Mouse (Mus musculus): ENCODE data around the gene Kcnj9. TPM values are rescaled to one million over a fixed set of nuclear protein-coding genes. Genes with fewer than 3 reads are reported as not detected.

The Kcnj9 gene
- polyA plus RNA-seq, 1 experiment from 2014 or later: 2.1 TPM

DNA sequence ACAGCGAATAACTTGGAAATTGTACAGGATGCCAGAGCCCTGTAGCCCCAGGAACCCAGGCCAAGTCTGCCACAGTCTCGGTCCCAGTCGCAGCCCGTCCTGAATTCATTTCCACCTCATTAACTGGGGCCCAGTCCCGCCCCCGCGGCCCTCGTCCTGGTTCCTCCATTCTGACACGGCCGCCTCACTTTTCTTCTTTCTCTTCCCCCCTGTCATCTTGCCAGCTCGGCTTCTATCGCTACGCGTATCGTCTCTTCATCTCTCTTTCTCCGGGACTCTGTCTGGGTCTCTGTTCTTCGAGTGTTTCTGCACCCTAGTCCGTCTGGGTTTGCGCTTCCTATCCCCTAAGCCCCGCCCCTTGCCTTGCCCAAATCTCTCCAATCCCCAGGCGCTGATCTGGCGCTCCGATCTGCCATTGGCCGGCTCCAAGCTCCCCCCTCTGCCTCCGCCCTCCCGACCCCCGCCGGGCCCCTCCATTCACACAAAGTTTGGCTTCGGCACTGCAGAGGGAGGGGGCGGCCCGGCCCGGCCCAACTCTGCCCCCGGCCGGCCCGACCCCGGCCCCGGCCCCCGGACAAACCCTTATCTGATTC lies 11.7 kb upstream of the Kcnj9 start, which contains the start of gene Kcnj10:
Kcnj10 (plus strand) TSS at position 482 of the 593 bp plus-strand sequence.
- Histone ChIP-seq H3K4me1 (replicated peaks; ENCODE audit: control insufficient read depth, insufficient read depth, low read length) (no peaks in the 10 kb centered on the region; the same call in 1 of the 2 replicates), H3K36me3 (replicated peaks; ENCODE audit: control insufficient read depth, insufficient read depth) (no peaks in the 10 kb centered on the region), H3K27ac (peak within 1 kb of the TSS; percentile 47; the same call in 1 of the 2 replicates), H3K4me3 (replicated peaks; ENCODE audit: low read length) (peak within 1 kb of the TSS; percentile 34), H3K27me3 (ENCODE audit: control insufficient read depth, insufficient read depth, low read length) (no peaks in the 10 kb centered on the region), H3K4me2 (replicated peaks) (peak within 1 kb of the TSS; percentile 65), H3K9me3 (ENCODE audit: control insufficient read depth, low read length) (no peaks in the 10 kb centered on the region), H3K9ac (peak within 1 kb of the TSS; percentile 16; the same call in 1 of the 2 replicates)
- 2% methylated on average over 37 of the region's 38 CpGs for WGBS
- ATAC-seq (ENCODE audit: low FRiP score) (peak; percentile 91), DNase-seq (ENCODE audit: low spot score) (peak; percentile 78)

GRCm38 (mm10) chr1:172337411-172338185 lies 8.5 kb upstream of the Kcnj9 start:
- Histone ChIP-seq H3K9ac (no peak overlapping the region), H3K36me3 (replicated peaks; ENCODE audit: control insufficient read depth, insufficient read depth) (no peaks in the 10 kb centered on the region), H3K4me2 (replicated peaks) (no peak overlapping the region), H3K27ac (no peak overlapping the region), H3K9me3 (ENCODE audit: control insufficient read depth, low read length) (no peaks in the 10 kb centered on the region), H3K4me1 (replicated peaks; ENCODE audit: control insufficient read depth, insufficient read depth, low read length) (no peaks in the 10 kb centered on the region; the same call in 1 of the 2 replicates), H3K4me3 (replicated peaks; ENCODE audit: low read length) (no peak overlapping the region), H3K27me3 (ENCODE audit: control insufficient read depth, insufficient read depth, low read length) (no peaks in the 10 kb centered on the region)
- ATAC-seq (ENCODE audit: low FRiP score): no peak
- WGBS: 29% methylated on average over 2 of the region's 2 CpGs
- no peak for DNase-seq (ENCODE audit: low spot score)

DNA sequence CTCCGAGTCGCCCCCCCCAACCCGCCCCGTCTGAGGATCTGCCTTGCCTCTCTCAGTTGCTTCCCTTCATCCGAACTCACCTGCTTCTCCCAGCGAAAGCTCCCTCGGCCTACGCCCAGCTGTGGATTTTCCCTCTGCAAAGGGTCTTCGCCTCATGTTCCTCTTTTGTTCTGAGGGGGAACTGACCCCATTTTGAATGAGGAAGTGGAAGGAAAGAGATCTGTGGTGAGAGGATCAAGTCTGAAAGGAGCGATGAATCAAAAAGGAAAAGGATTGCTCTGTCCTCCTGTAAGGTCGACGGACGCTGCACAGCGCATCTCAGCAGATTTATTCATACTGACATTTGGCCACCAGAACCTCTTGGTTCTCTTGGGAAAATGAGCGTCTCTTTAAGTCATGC lies 6.7 kb upstream of the Kcnj9 start:
- no peak for ATAC-seq (ENCODE audit: low FRiP score)
- Histone ChIP-seq H3K4me2 (replicated peaks) (no peak overlapping the region), H3K4me3 (replicated peaks; ENCODE audit: low read length) (no peak overlapping the region), H3K4me1 (replicated peaks; ENCODE audit: control insufficient read depth, insufficient read depth, low read length) (no peaks in the 10 kb centered on the region; the same call in 1 of the 2 replicates), H3K27me3 (ENCODE audit: control insufficient read depth, insufficient read depth, low read length) (no peaks in the 10 kb centered on the region), H3K36me3 (replicated peaks; ENCODE audit: control insufficient read depth, insufficient read depth) (no peaks in the 10 kb centered on the region), H3K27ac (no peak overlapping the region), H3K9me3 (ENCODE audit: control insufficient read depth, low read length) (no peaks in the 10 kb centered on the region), H3K9ac (no peak overlapping the region)
- no peak for DNase-seq (ENCODE audit: low spot score)
- 77% methylated on average over 15 of the region's 15 CpGs for WGBS

DNA sequence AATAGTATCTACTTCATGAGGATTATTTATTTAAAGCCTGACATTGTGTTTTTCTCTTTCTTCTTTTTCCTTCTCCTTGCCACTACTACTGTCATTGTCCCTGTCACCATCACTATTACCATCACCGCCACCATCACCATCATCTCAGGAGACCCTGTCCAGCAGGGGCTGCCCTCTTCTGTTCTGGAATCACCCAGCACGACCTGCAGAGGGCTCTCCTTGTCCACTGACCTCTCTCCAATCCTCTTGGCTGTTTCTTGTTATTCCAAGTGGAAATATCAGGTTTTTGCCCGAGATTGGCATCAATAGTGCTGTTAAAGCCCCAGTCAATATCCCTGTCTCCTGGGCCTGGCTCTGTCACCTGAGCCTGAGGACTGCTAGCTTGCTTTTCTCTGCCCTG lies 4.4 kb upstream of the Kcnj9 start:
- H3K9ac ChIP-seq: no peak overlapping the region
- H3K27me3 ChIP-seq (ENCODE audit: control insufficient read depth, insufficient read depth, low read length): no peaks in the 10 kb centered on the region
- 22% methylated on average over 3 of the region's 3 CpGs for WGBS
- H3K36me3 ChIP-seq (replicated peaks; ENCODE audit: control insufficient read depth, insufficient read depth): no peaks in the 10 kb centered on the region
- peaks cover 7% of the 10 kb centered on the region for H3K4me1 ChIP-seq (replicated peaks; ENCODE audit: control insufficient read depth, insufficient read depth, low read length)
- H3K27ac ChIP-seq: no peak overlapping the region
- no peak overlapping the region for H3K4me2 ChIP-seq (replicated peaks)
- H3K9me3 ChIP-seq (ENCODE audit: control insufficient read depth, low read length): no peaks in the 10 kb centered on the region
- no peak for ATAC-seq (ENCODE audit: low FRiP score)
- no peak overlapping the region for H3K4me3 ChIP-seq (replicated peaks; ENCODE audit: low read length)
- DNase-seq (ENCODE audit: low spot score): no peak

DNA sequence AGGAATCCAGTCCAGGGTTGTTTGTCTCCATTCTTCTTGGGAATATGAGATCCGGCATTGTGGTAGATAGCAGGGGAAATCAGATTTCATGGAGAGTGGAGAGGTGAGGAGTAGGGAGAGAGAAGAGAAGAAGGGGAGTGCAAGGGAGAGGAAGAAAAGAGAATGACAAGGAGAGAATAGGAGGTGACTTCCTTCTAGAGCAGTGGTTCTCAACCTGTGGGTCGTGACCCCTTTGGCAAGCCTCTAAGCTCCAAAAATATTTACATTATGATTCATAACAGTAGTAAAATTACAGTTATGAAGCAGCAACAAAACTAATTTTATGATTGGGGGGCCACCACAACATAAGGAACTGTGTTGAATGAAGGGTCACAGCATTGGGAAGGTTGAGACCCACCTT lies 3.8 kb upstream of the Kcnj9 start:
- WGBS: 89% methylated on average over 2 of the region's 2 CpGs
- Histone ChIP-seq H3K4me2 (replicated peaks) (no peak overlapping the region), H3K36me3 (replicated peaks; ENCODE audit: control insufficient read depth, insufficient read depth) (no peaks in the 10 kb centered on the region), H3K9me3 (ENCODE audit: control insufficient read depth, low read length) (no peaks in the 10 kb centered on the region), H3K4me3 (replicated peaks; ENCODE audit: low read length) (no peak overlapping the region), H3K4me1 (replicated peaks; ENCODE audit: control insufficient read depth, insufficient read depth, low read length) (peaks cover 7% of the 10 kb centered on the region), H3K27me3 (ENCODE audit: control insufficient read depth, insufficient read depth, low read length) (no peaks in the 10 kb centered on the region), H3K9ac (no peak overlapping the region), H3K27ac (no peak overlapping the region)
- no peak for ATAC-seq (ENCODE audit: low FRiP score)
- DNase-seq (ENCODE audit: low spot score): no peak

DNA sequence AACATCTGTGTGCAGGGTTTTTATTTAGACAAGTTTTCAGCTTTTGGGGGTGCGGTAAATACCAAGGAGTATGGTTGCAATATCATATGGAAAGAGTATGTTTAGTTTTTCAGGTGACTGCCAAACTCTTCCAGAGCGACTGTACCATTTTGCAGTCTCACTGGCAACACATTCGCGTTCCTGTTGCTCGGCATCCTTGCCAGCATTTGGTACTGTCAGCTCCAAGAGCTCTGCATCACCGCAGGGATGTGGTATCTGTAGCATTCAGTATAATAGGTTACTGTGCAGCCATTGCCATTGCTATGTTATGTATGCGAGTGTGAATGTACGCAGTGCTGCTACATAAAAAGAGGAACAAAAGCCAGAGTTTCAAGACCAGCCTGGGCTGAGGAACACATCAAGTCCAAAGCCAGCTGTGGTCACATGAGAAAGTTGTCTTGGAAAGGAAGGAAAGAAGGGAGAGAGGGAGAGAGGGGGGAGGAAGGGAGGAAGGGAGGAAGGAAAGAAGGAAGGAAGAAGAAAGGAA lies 2.4 kb upstream of the Kcnj9 start:
- DNase-seq (ENCODE audit: low spot score) (no peak), ATAC-seq (ENCODE audit: low FRiP score) (no peak)
- no peaks in the 10 kb centered on the region for H3K36me3 ChIP-seq (replicated peaks; ENCODE audit: control insufficient read depth, insufficient read depth)
- peaks cover 7% of the 10 kb centered on the region for H3K4me1 ChIP-seq (replicated peaks; ENCODE audit: control insufficient read depth, insufficient read depth, low read length)
- no peak overlapping the region for H3K9ac ChIP-seq
- no peak overlapping the region for H3K27ac ChIP-seq
- 57% methylated on average over 8 of the region's 8 CpGs for WGBS
- peaks cover 7% of the 10 kb centered on the region; the same call in 1 of the 2 replicates for H3K27me3 ChIP-seq (ENCODE audit: control insufficient read depth, insufficient read depth, low read length)
- H3K4me3 ChIP-seq (replicated peaks; ENCODE audit: low read length): no peak overlapping the region
- no peaks in the 10 kb centered on the region for H3K9me3 ChIP-seq (ENCODE audit: control insufficient read depth, low read length)
- H3K4me2 ChIP-seq (replicated peaks): no peak overlapping the region

- no peaks in the 10 kb centered on the region for H3K36me3 ChIP-seq (replicated peaks; ENCODE audit: control insufficient read depth, insufficient read depth)
- H3K27ac ChIP-seq: peak overlapping the region; percentile 63
- H3K9me3 ChIP-seq (ENCODE audit: control insufficient read depth, low read length): no peaks in the 10 kb centered on the region
- 66% methylated on average over 6 of the region's 6 CpGs for WGBS
- H3K4me2 ChIP-seq (replicated peaks): peak overlapping the region; percentile 53
- DNase-seq (ENCODE audit: low spot score) (no peak), ATAC-seq (ENCODE audit: low FRiP score) (no peak)
- H3K27me3 ChIP-seq (ENCODE audit: control insufficient read depth, insufficient read depth, low read length): peaks cover 8% of the 10 kb centered on the region; the same call in 1 of the 2 replicates
- H3K9ac ChIP-seq: peak overlapping the region; percentile 53; the same call in 1 of the 2 replicates
- H3K4me3 ChIP-seq (replicated peaks; ENCODE audit: low read length): peak overlapping the region; percentile 27; the same call in 1 of the 2 replicates
- peaks cover 7% of the 10 kb centered on the region for H3K4me1 ChIP-seq (replicated peaks; ENCODE audit: control insufficient read depth, insufficient read depth, low read length)
Measured at GRCm38 (mm10) chr1:172329616-172330015, 498 bp upstream of the Kcnj9 start.

- 85% methylated on average over 7 of the region's 7 CpGs for WGBS
- Histone ChIP-seq H3K9ac (no peak overlapping the region), H3K27ac (no peak overlapping the region), H3K4me2 (replicated peaks) (peak overlapping the region; percentile 53), H3K4me1 (replicated peaks; ENCODE audit: control insufficient read depth, insufficient read depth, low read length) (peaks cover 7% of the 10 kb centered on the region), H3K27me3 (ENCODE audit: control insufficient read depth, insufficient read depth, low read length) (peaks cover 8% of the 10 kb centered on the region; the same call in 1 of the 2 replicates), H3K9me3 (ENCODE audit: control insufficient read depth, low read length) (no peaks in the 10 kb centered on the region), H3K4me3 (replicated peaks; ENCODE audit: low read length) (peak overlapping the region; percentile 27; the same call in 1 of the 2 replicates), H3K36me3 (replicated peaks; ENCODE audit: control insufficient read depth, insufficient read depth) (no peaks in the 10 kb centered on the region)
- no peak for DNase-seq (ENCODE audit: low spot score)
- no peak for ATAC-seq (ENCODE audit: low FRiP score)
Measured at GRCm38 (mm10) chr1:172328461-172328860, 657 bp downstream of the Kcnj9 start.

- 90% methylated on average over 3 of the region's 3 CpGs for WGBS
- Histone ChIP-seq H3K36me3 (replicated peaks; ENCODE audit: control insufficient read depth, insufficient read depth) (no peaks in the 10 kb centered on the region), H3K4me2 (replicated peaks) (no peak overlapping the region; the same call in 1 of the 2 replicates), H3K27ac (no peak overlapping the region), H3K4me3 (replicated peaks; ENCODE audit: low read length) (no peak overlapping the region), H3K4me1 (replicated peaks; ENCODE audit: control insufficient read depth, insufficient read depth, low read length) (peaks cover 7% of the 10 kb centered on the region), H3K9me3 (ENCODE audit: control insufficient read depth, low read length) (no peaks in the 10 kb centered on the region), H3K27me3 (ENCODE audit: control insufficient read depth, insufficient read depth, low read length) (peaks cover 8% of the 10 kb centered on the region; the same call in 1 of the 2 replicates), H3K9ac (no peak overlapping the region)
- no peak for DNase-seq (ENCODE audit: low spot score)
- no peak for ATAC-seq (ENCODE audit: low FRiP score)
Measured at GRCm38 (mm10) chr1:172328041-172328440, 1.1 kb downstream of the Kcnj9 start.

Measured in hindbrain, embryonic 14.5 days (tissue).